14 mouse cellular contexts compared by ENCODE assay signal in the genomic region with DNA sequence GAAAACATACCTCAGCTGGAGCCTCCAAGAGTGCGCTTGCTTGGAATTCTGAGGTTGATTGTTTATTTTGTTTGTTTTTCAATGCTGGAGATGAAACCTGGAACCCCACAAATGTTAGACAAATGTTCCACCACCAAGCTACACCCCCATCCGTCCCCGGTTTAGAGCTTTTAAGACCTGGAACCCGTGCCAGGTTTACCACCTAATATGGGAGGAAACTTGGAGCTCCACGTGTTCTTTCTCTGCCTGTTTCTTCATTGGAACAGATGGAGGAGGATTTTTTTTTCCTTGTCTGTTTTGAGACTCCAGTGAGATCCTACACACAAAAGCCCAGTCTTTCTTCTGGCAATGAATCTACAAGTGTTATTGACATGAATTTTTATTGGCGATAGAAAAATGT.
"Had no signal": no experiment of that assay in that cellular context is flagged by ENCODE, and none has a peak within 500 bp of the region (broad histone marks: within the 10 kb centered on the region; RNA-seq: fewer than 3 reads in every experiment).

No protein-coding gene starts in this region.

- H3K9me3 ChIP-seq: liver, embryonic 15.5 days; midbrain, embryonic 13.5 days had no signal

- H3K27me3 ChIP-seq: liver, embryonic 15.5 days; midbrain, embryonic 13.5 days had no signal

- H3K4me3 ChIP-seq: limb, embryonic 13.5 days; liver, embryonic 15.5 days; midbrain, embryonic 13.5 days had no signal

- H3K27ac ChIP-seq: kidney, postnatal 0 days; limb, embryonic 13.5 days; liver, embryonic 15.5 days; midbrain, embryonic 13.5 days; stomach, postnatal 0 days had no signal

- H3K9ac ChIP-seq: limb, embryonic 13.5 days; liver, embryonic 15.5 days; midbrain, embryonic 13.5 days had no signal

- DNase-seq: kidney, adult 8-10 months; kidney, postnatal 4 days; lung, adult 2 months; lung, postnatal 36 days; thymus, adult 18-20 months; thymus, postnatal 14 days had no signal

- H3K4me2 ChIP-seq: limb, embryonic 13.5 days; liver, embryonic 11.5 days; liver, embryonic 15.5 days; midbrain, embryonic 13.5 days had no signal

- H3K36me3 ChIP-seq: limb, embryonic 13.5 days; liver, embryonic 15.5 days; midbrain, embryonic 13.5 days had no signal

- ATAC-seq: intestine, embryonic 16.5 days; lung, postnatal 0 days; midbrain, embryonic 13.5 days had no signal

- H3K4me1 ChIP-seq: liver, embryonic 15.5 days had no signal
